In genomic region chr10:84895810-84896358, GRCm38 (mm10) we compare ENCODE assay signal across 26 mouse cellular contexts. TPM values are rescaled to one million over a fixed set of nuclear protein-coding genes. Genes with fewer than 3 reads are reported as not detected.
A peak's percentile ranks its signal among the peaks of the same experiment; 100 is the strongest.
DNase-seq lines count a peak whose midpoint lies in the region; ATAC-seq and TF ChIP-seq lines count a peak whose summit lies in the region.
"Had no signal": no experiment of that assay in that cellular context is flagged by ENCODE, and none has a peak within 500 bp of the region (broad histone marks: within the 10 kb centered on the region; RNA-seq: fewer than 3 reads in every experiment).

No protein-coding gene starts in this region.

- H3K36me3 ChIP-seq in forebrain, postnatal 0 days (ENCODE audit: insufficient read depth) = no peaks in the 10 kb centered on the region
- peaks cover 61% of the 10 kb centered on the region for H3K36me3 ChIP-seq in forebrain, embryonic 12.5 days (replicated peaks)
- H3K36me3 ChIP-seq in kidney, postnatal 0 days (ENCODE audit: insufficient read depth, low read length) = no peaks in the 10 kb centered on the region
- no peaks in the 10 kb centered on the region for H3K36me3 ChIP-seq in hindbrain, embryonic 16.5 days (ENCODE audit: control insufficient read depth, insufficient read depth, low read length)
- H3K36me3 ChIP-seq: intestine, embryonic 15.5 days; limb, embryonic 15.5 days; lung, embryonic 15.5 days had no signal

- H3K9me3 ChIP-seq in forebrain, postnatal 0 days (ENCODE audit: low read length) = no peaks in the 10 kb centered on the region
- H3K9me3 ChIP-seq in forebrain, embryonic 12.5 days = no peaks in the 10 kb centered on the region
- no peaks in the 10 kb centered on the region for H3K9me3 ChIP-seq in kidney, postnatal 0 days (replicated peaks; ENCODE audit: low read length)
- no peaks in the 10 kb centered on the region for H3K9me3 ChIP-seq in hindbrain, embryonic 16.5 days (ENCODE audit: control insufficient read depth, low read length)
- H3K9me3 ChIP-seq: hindbrain, embryonic 13.5 days; intestine, embryonic 15.5 days; limb, embryonic 15.5 days; lung, embryonic 15.5 days; neural tube, embryonic 12.5 days had no signal

- DNase-seq in forebrain, postnatal 0 days = no peak
- no peak for DNase-seq in kidney, postnatal 0 days (ENCODE audit: low spot score)
- no peak for DNase-seq in kidney, postnatal 14 days
- peak; percentile 39 for DNase-seq in CD4-positive helper T cell, adult 2 months (ENCODE audit: low read depth, low spot score)
- DNase-seq: adrenal gland, postnatal 36 days; cerebellum, adult 11 months; cerebellum, adult 9-11 months; gastrocnemius, postnatal 36 days; heart, adult 2 months; kidney, postnatal 10 days; layer of hippocampus, postnatal 36 days; lung, postnatal 36 days; midbrain, embryonic 14.5 days; retina, postnatal 1 day; thymus, postnatal 14 days had no signal

- ATAC-seq in forebrain, postnatal 0 days = peak; percentile 75
- ATAC-seq in forebrain, embryonic 12.5 days (ENCODE audit: low FRiP score) = no peak
- 0 out of 2 replicates have a peak, but pooled peaks have one; percentile 17 for ATAC-seq in kidney, postnatal 0 days (replicated peaks; ENCODE audit: low FRiP score, low read depth)
- ATAC-seq in inflammation-experienced regulatory T-cells, adult 6 months = peak; percentile 53
- ATAC-seq in hindbrain, embryonic 16.5 days = no peak
- ATAC-seq: intestine, embryonic 15.5 days had no signal

- H3K9ac ChIP-seq in forebrain, postnatal 0 days = no peak overlapping the region
- no peak overlapping the region for H3K9ac ChIP-seq in forebrain, embryonic 12.5 days
- H3K9ac ChIP-seq in kidney, postnatal 0 days (ENCODE audit: low read depth, low read length) = no peak overlapping the region
- no peak overlapping the region for H3K9ac ChIP-seq in hindbrain, embryonic 16.5 days (ENCODE audit: low read depth, low read length)
- H3K9ac ChIP-seq: hindbrain, embryonic 13.5 days; intestine, embryonic 15.5 days; limb, embryonic 15.5 days; liver, embryonic 14.5 days; lung, embryonic 15.5 days; neural tube, embryonic 12.5 days had no signal

- no peak overlapping the region for H3K27ac ChIP-seq in forebrain, postnatal 0 days (ENCODE audit: low read depth, low read length)
- H3K27ac ChIP-seq in forebrain, embryonic 12.5 days = no peak overlapping the region
- no peak overlapping the region for H3K27ac ChIP-seq in kidney, postnatal 0 days
- H3K27ac ChIP-seq in hindbrain, embryonic 16.5 days (ENCODE audit: low read depth, low read length) = no peak overlapping the region
- H3K27ac ChIP-seq: heart, adult 2 months; hindbrain, embryonic 13.5 days; intestine, embryonic 15.5 days; layer of hippocampus, adult 2 months; limb, embryonic 15.5 days; liver, embryonic 14.5 days; lung, embryonic 15.5 days; neural tube, embryonic 12.5 days; stomach, postnatal 0 days had no signal

- H3K4me2 ChIP-seq in forebrain, postnatal 0 days (ENCODE audit: low read depth) = no peak overlapping the region
- no peak overlapping the region for H3K4me2 ChIP-seq in forebrain, embryonic 12.5 days
- H3K4me2 ChIP-seq in kidney, postnatal 0 days (ENCODE audit: low read length) = no peak overlapping the region
- H3K4me2 ChIP-seq in hindbrain, embryonic 16.5 days (ENCODE audit: low read length) = no peak overlapping the region
- H3K4me2 ChIP-seq: hindbrain, embryonic 13.5 days; intestine, embryonic 15.5 days; limb, embryonic 15.5 days; lung, embryonic 15.5 days; neural tube, embryonic 12.5 days had no signal

- H3K27me3 ChIP-seq in forebrain, postnatal 0 days (ENCODE audit: insufficient read depth, low read length) = no peaks in the 10 kb centered on the region; the same call in 1 of the 2 replicates
- H3K27me3 ChIP-seq in forebrain, embryonic 12.5 days = peaks cover 16% of the 10 kb centered on the region; the same call in 1 of the 2 replicates
- no peaks in the 10 kb centered on the region for H3K27me3 ChIP-seq in kidney, postnatal 0 days (ENCODE audit: insufficient read depth, low read length)
- H3K27me3 ChIP-seq in hindbrain, embryonic 16.5 days (replicated peaks; ENCODE audit: control insufficient read depth, insufficient read depth, low read length) = no peaks in the 10 kb centered on the region
- H3K27me3 ChIP-seq: hindbrain, embryonic 13.5 days; intestine, embryonic 15.5 days; limb, embryonic 15.5 days; lung, embryonic 15.5 days; neural tube, embryonic 12.5 days had no signal

- no peaks in the 10 kb centered on the region for H3K4me1 ChIP-seq in forebrain, postnatal 0 days (ENCODE audit: insufficient read depth)
- H3K4me1 ChIP-seq in forebrain, embryonic 12.5 days = no peaks in the 10 kb centered on the region; the same call in 1 of the 2 replicates
- no peaks in the 10 kb centered on the region for H3K4me1 ChIP-seq in kidney, postnatal 0 days (replicated peaks; ENCODE audit: insufficient read depth, low read length)
- H3K4me1 ChIP-seq in hindbrain, embryonic 16.5 days (ENCODE audit: control insufficient read depth, insufficient read depth, low read depth, low read length) = no peaks in the 10 kb centered on the region
- H3K4me1 ChIP-seq: limb, embryonic 15.5 days; lung, embryonic 15.5 days had no signal

- H3K4me3 ChIP-seq in forebrain, postnatal 0 days (ENCODE audit: low read depth, low read length) = no peak overlapping the region
- no peak overlapping the region for H3K4me3 ChIP-seq in forebrain, embryonic 12.5 days (replicated peaks)
- no peak overlapping the region for H3K4me3 ChIP-seq in kidney, postnatal 0 days (replicated peaks; ENCODE audit: low read depth, low read length)
- H3K4me3 ChIP-seq in hindbrain, embryonic 16.5 days (ENCODE audit: low read length) = no peak overlapping the region
- H3K4me3 ChIP-seq: heart, adult 2 months; hindbrain, embryonic 13.5 days; intestine, embryonic 15.5 days; layer of hippocampus, adult 2 months; limb, embryonic 15.5 days; lung, embryonic 15.5 days; neural tube, embryonic 12.5 days had no signal

- TF ChIP-seq CTCF in forebrain, postnatal 0 days (IDR thresholded peaks at IDR 0.05; ENCODE audit: low read depth) = no peak
- no peak for TF ChIP-seq CTCF in kidney, postnatal 0 days (IDR thresholded peaks at IDR 0.05; ENCODE audit: low read depth)

- 87% methylated on average over 10 of the region's 10 CpGs for WGBS in forebrain, postnatal 0 days
- WGBS in forebrain, embryonic 12.5 days = 93% methylated on average over 10 of the region's 10 CpGs
- 78% methylated on average over 10 of the region's 10 CpGs for WGBS in kidney, postnatal 0 days
- 92% methylated on average over 10 of the region's 10 CpGs for WGBS in hindbrain, embryonic 16.5 days

RNA-seq across cellular contexts. Expression of gene Ric8b, which starts 21.5 kb away (rescaled TPM):
- 48.2 and 63.8 TPM in 2 replicates for total RNA-seq in forebrain, postnatal 0 days (2014; rRNA removed)
- polyA plus RNA-seq in forebrain, postnatal 0 days (2015; fragmentation: Nextera tagmentation; extraction: Ambion mirVana) = 20.2 and 31.5 TPM in 2 replicates
- 31.0 and 37.0 TPM in 2 replicates for polyA plus RNA-seq in forebrain, embryonic 12.5 days (2016; fragmentation: Nextera tagmentation; extraction: Ambion mirVana)
- polyA plus RNA-seq in kidney, postnatal 0 days (2015; fragmentation: Nextera tagmentation; extraction: Ambion mirVana) = 16.3 and 17.2 TPM in 2 replicates
- 1 to 10 TPM; 5.4 to 9.2 (median 7.6) TPM for polyA plus RNA-seq in inflammation-experienced regulatory T-cells, adult 6 months (2017; shearing (Covaris generic))
- 43.0 and 48.3 TPM in 2 replicates for polyA plus RNA-seq in hindbrain, embryonic 16.5 days (2015; fragmentation: Nextera tagmentation; extraction: Ambion mirVana)

Comparison
In these comparisons a context has a peak if more than half of its experiments do, and no peak if none do; other contexts are left out.
1. ATAC-seq: peak in forebrain, postnatal 0 days (single experiment), kidney, postnatal 0 days (single experiment) and inflammation-experienced regulatory T-cells, adult 6 months (single experiment); none in forebrain, embryonic 12.5 days (single experiment) and hindbrain, embryonic 16.5 days (single experiment).